Mouse (Mus musculus): Measurements from ENCODE around the gene Gm6020. TPM values are rescaled to one million over a fixed set of nuclear protein-coding genes. Genes with fewer than 3 reads are reported as not detected.

Gene Gm6020
- polyA plus RNA-seq, 1 experiment, result not detected

GRCm38 (mm10) chr19:61225526-61226400 lies 42.1 kb downstream of the Gm6020 start:
- no peaks in the 10 kb centered on the region for H3K27me3 ChIP-seq (replicated peaks; ENCODE audit: control insufficient read depth, insufficient read depth, low read length)
- H3K27ac ChIP-seq (ENCODE audit: insufficient read depth, low read depth, low read length), result peak overlapping the region; percentile 27; the same call in 1 of the 2 replicates
- H3K36me3 ChIP-seq (ENCODE audit: control insufficient read depth, insufficient read depth, low read length), result no peaks in the 10 kb centered on the region
- H3K4me1 ChIP-seq (ENCODE audit: control insufficient read depth, insufficient read depth, low read length), result no peaks in the 10 kb centered on the region
- TF ChIP-seq POLR2A (IDR thresholded peaks at IDR 0.05; ENCODE audit: low read depth, low read length) (no peak), CTCF (conservative IDR thresholded peaks at IDR 0.05; ENCODE audit: insufficient read depth, insufficient read length, low read depth, low read length) (no peak)
- WGBS, result 13% methylated on average over 70 of the region's 70 CpGs
- DNase-seq, result peak; percentile 57
- peak overlapping the region; percentile 71 for H3K4me3 ChIP-seq (ENCODE audit: insufficient read depth, low read depth, low read length)

DNA sequence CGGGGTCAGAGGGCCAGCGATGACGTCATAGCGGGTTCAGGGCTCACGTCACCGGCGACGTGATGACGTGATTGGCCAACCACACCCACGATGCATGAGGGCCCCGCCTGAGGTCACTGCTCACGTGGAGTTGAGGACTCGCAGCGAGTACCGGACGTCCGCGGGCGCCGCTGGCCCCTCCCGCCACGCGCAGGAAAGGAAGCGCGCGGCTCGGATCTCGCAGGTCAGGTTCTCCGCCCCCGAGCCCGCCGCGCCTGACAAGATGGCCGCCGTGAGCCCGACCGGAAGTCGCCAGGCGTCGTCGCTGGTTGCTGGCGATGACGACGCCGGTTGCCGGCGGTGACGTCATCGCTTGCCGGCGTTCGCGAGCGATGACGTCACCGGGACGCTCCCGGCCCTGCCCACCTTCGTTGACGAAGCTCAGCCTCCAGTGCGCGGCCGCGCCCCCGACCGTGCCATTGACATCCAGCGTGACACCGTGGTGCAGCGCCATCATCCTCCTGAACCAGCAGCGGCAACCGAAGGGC lies 42.8 kb downstream of the Gm6020 start:
- Histone ChIP-seq H3K27ac (ENCODE audit: insufficient read depth, low read depth, low read length) (peak overlapping the region; percentile 27; the same call in 1 of the 2 replicates), H3K4me3 (ENCODE audit: insufficient read depth, low read depth, low read length) (peak overlapping the region; percentile 71), H3K27me3 (replicated peaks; ENCODE audit: control insufficient read depth, insufficient read depth, low read length) (no peaks in the 10 kb centered on the region), H3K4me1 (ENCODE audit: control insufficient read depth, insufficient read depth, low read length) (no peaks in the 10 kb centered on the region), H3K36me3 (ENCODE audit: control insufficient read depth, insufficient read depth, low read length) (no peaks in the 10 kb centered on the region)
- peak; percentile 63 for DNase-seq
- TF ChIP-seq POLR2A (IDR thresholded peaks at IDR 0.05; ENCODE audit: low read depth, low read length), result no peak
- TF ChIP-seq CTCF (conservative IDR thresholded peaks at IDR 0.05; ENCODE audit: insufficient read depth, insufficient read length, low read depth, low read length), result no peak
- WGBS, result 2% methylated on average over 71 of the region's 71 CpGs

- no peak overlapping the region for H3K27ac ChIP-seq (ENCODE audit: insufficient read depth, low read depth, low read length)
- no peaks in the 10 kb centered on the region for H3K27me3 ChIP-seq (replicated peaks; ENCODE audit: control insufficient read depth, insufficient read depth, low read length)
- TF ChIP-seq POLR2A (IDR thresholded peaks at IDR 0.05; ENCODE audit: low read depth, low read length) (no peak), CTCF (conservative IDR thresholded peaks at IDR 0.05; ENCODE audit: insufficient read depth, insufficient read length, low read depth, low read length) (no peak)
- no peaks in the 10 kb centered on the region for H3K4me1 ChIP-seq (ENCODE audit: control insufficient read depth, insufficient read depth, low read length)
- WGBS, result 3% methylated on average over 71 of the region's 71 CpGs
- peak; percentile 78 for DNase-seq
- H3K4me3 ChIP-seq (ENCODE audit: insufficient read depth, low read depth, low read length), result peak overlapping the region; percentile 71
- H3K36me3 ChIP-seq (ENCODE audit: control insufficient read depth, insufficient read depth, low read length), result no peaks in the 10 kb centered on the region
These were observed 43.5 kb downstream of the Gm6020 start for GRCm38 (mm10) chr19:61226928-61227854.

DNA sequence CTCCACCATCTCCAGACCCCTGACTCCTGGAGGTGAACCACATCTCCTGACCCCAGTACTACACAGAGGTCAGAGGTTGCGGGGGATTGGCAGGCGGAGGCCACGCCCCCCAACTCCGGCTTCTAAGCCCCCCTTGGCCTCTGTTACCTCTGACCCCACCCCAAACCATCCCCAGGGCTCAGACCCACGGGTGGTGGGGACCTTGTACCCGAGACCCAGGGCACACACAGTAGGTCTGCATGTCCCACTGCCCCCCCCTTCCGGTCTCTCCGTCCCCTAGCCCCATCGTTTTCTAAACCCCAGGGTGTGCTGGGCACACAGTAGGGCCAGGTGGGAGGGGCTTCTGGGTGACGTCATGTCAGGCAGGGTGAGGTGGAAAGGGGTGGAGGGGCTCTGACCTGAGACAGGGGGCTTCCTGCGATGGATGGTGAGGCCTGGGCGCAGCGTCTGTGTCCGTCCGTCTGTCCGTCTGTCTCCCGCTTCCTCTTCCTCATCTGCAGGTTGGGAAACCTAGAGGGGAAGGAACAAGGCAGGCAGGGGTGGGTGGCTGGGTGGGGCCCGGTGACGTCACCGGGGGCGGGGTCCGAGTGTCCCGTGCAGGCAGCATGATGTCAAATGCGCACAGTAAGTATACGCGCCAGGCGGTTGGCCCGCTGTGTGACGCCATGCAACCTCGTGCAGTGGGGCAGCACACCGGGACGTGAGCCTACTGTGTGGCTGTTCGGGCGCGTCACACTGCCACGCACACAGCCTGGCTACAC lies 44.4 kb downstream of the Gm6020 start, which contains the start of gene Csf2ra:
Csf2ra (minus strand) TSS at position 489 of the 761 bp plus-strand sequence.
- DNase-seq, result peak; percentile 12
- Histone ChIP-seq H3K4me3 (ENCODE audit: insufficient read depth, low read depth, low read length) (peak within 1 kb of the TSS; percentile 71), H3K36me3 (ENCODE audit: control insufficient read depth, insufficient read depth, low read length) (no peaks in the 10 kb centered on the region), H3K27me3 (replicated peaks; ENCODE audit: control insufficient read depth, insufficient read depth, low read length) (no peaks in the 10 kb centered on the region), H3K4me1 (ENCODE audit: control insufficient read depth, insufficient read depth, low read length) (no peaks in the 10 kb centered on the region), H3K27ac (ENCODE audit: insufficient read depth, low read depth, low read length) (no peak within 1 kb of the TSS)
- no peak for TF ChIP-seq POLR2A (IDR thresholded peaks at IDR 0.05; ENCODE audit: low read depth, low read length)
- no peak for TF ChIP-seq CTCF (conservative IDR thresholded peaks at IDR 0.05; ENCODE audit: insufficient read depth, insufficient read length, low read depth, low read length)
- 56% methylated on average over 36 of the region's 36 CpGs for WGBS

Other genes with a start within 250 kb of the Gm6020 start
- gene Zfp950, start 43.0 kb upstream of the Gm6020 start, polyA plus RNA-seq (2012; rRNA removed), result 4.3 and 5.1 TPM in 2 replicates
- 0.05 TPM in 1 of 2 replicates, not detected in the other for gene Gm7102, start 7.6 kb upstream of the Gm6020 start, polyA plus RNA-seq (2012; rRNA removed)
- 63.7 and 70.5 TPM in 2 replicates for gene Csf2ra, start 44.5 kb downstream of the Gm6020 start, polyA plus RNA-seq (2012; rRNA removed)
- not detected in 2 replicates for gene Gm21060, start 113.2 kb downstream of the Gm6020 start, polyA plus RNA-seq (2012; rRNA removed)